Mouse (Mus musculus) neural tube, embryonic 13.5 days (tissue): ENCODE data around the gene Cyb5r1. TPM values are rescaled to one million over a fixed set of nuclear protein-coding genes. Genes with fewer than 3 reads are reported as not detected.
A peak's percentile ranks its signal among the peaks of the same experiment; 100 is the strongest.
"Not testable (repeated sequence)": the region's sequence is repeated elsewhere in the genome, so short reads cannot be mapped to it uniquely, and the experiment has no call there.

Source experiments
- ATAC-seq: fragments of 200-750 bp; cut with Nextera tagmentation; 2 replicates; pipeline ENCODE4 v1.8.0; 2017; ENCODE audit warnings: low read depth, mild to moderate bottlenecking, moderate TSS enrichment, moderate library complexity
- H3K27ac ChIP-seq: fragments of 300-500 bp; sonication (generic); replicated peaks from 2 replicates; pipeline ENCODE4 v1.5.1; 2015; ENCODE audit warnings: moderate library complexity, mild to moderate bottlenecking, inconsistent platforms
- H3K27me3 ChIP-seq: fragments of 300-500 bp; sonication (generic); 2 replicates; pipeline ENCODE4 v1.6.1; 2015; ENCODE audit warnings: mild to moderate bottlenecking, inconsistent platforms
- H3K36me3 ChIP-seq: fragments of 300-500 bp; sonication (generic); 2 replicates; pipeline ENCODE4 v1.6.1; 2015; ENCODE audit warnings: mild to moderate bottlenecking, inconsistent platforms
- H3K4me1 ChIP-seq: fragments of 300-500 bp; sonication (generic); replicated peaks from 2 replicates; pipeline ENCODE4 v1.6.1; 2015; ENCODE audit warnings: inconsistent platforms
- H3K4me2 ChIP-seq: fragments of 300-500 bp; sonication (generic); 2 replicates; pipeline ENCODE4 v1.6.1; 2015; ENCODE audit warnings: inconsistent platforms, mild to moderate bottlenecking, moderate library complexity
- H3K4me3 ChIP-seq: fragments of 300-500 bp; sonication (generic); 2 replicates; pipeline ENCODE4 v1.5.1; 2015; ENCODE audit warnings: mild to moderate bottlenecking, inconsistent platforms
- H3K9ac ChIP-seq: fragments of 300-500 bp; sonication (generic); 2 replicates; pipeline ENCODE4 v1.6.1; 2015; ENCODE audit warnings: moderate library complexity, mild to moderate bottlenecking, inconsistent platforms
- H3K9me3 ChIP-seq: fragments of 300-500 bp; sonication (generic); 2 replicates; pipeline ENCODE4 v1.6.1; 2016; ENCODE audit warnings: inconsistent platforms
- WGBS: fragments of 180-500 bp; shearing (Covaris S2); methylation state at CpG from one replicate; pipeline ENCODE4 v1.1.7; 2015; 5-methylcytosine and 5-hydroxymethylcytosine counted together
- polyA plus RNA-seq: library from polyadenylated mRNA; unstranded; fragments of >200 nt; fragmentation: Nextera tagmentation; extraction: Ambion mirVana; gene quantifications from 2 replicates; pipeline ENCODE4 v1.2.1, GENCODE M21; 2015

Cyb5r1 gene
- polyA plus RNA-seq, 1 experiment from 2014 or later = 24.7 TPM

- no peak overlapping the region for H3K4me2 ChIP-seq
- no peak overlapping the region for H3K9ac ChIP-seq
- peaks cover 8% of the 10 kb centered on the region for H3K36me3 ChIP-seq
- ATAC-seq = no peak
- no peak overlapping the region for H3K27ac ChIP-seq
- no peaks in the 10 kb centered on the region for H3K27me3 ChIP-seq
- no peak overlapping the region for H3K4me3 ChIP-seq
- peaks cover 68% of the 10 kb centered on the region for H3K4me1 ChIP-seq
- WGBS = 81% methylated on average over 2 of the region's 2 CpGs
- H3K9me3 ChIP-seq = no peaks in the 10 kb centered on the region
These were observed 13.1 kb downstream of the Cyb5r1 start for GRCm38 (mm10) chr1:134418414-134418975.

GRCm38 (mm10) chr1:134419176-134419575 lies 13.8 kb downstream of the Cyb5r1 start:
- H3K27ac ChIP-seq = peak overlapping the region; percentile 29; the same call in 1 of the 2 replicates
- H3K9me3 ChIP-seq = no peaks in the 10 kb centered on the region
- 48% methylated on average over 1 of the region's 1 CpGs for WGBS
- H3K9ac ChIP-seq = no peak overlapping the region
- ATAC-seq = no peak
- peaks cover 15% of the 10 kb centered on the region for H3K36me3 ChIP-seq
- H3K4me2 ChIP-seq = no peak overlapping the region; the same call in 1 of the 2 replicates
- H3K4me1 ChIP-seq = peaks cover 66% of the 10 kb centered on the region
- no peaks in the 10 kb centered on the region for H3K27me3 ChIP-seq
- H3K4me3 ChIP-seq = no peak overlapping the region

- H3K36me3 ChIP-seq = peaks cover 22% of the 10 kb centered on the region
- no peak overlapping the region for H3K4me3 ChIP-seq
- no peaks in the 10 kb centered on the region for H3K27me3 ChIP-seq
- no peak overlapping the region for H3K9ac ChIP-seq
- no peak for ATAC-seq
- H3K4me1 ChIP-seq = peaks cover 59% of the 10 kb centered on the region
- H3K9me3 ChIP-seq = no peaks in the 10 kb centered on the region
- peak overlapping the region; percentile 29; the same call in 1 of the 2 replicates for H3K27ac ChIP-seq
- WGBS = 42% methylated on average over 5 of the region's 5 CpGs
- H3K4me2 ChIP-seq = no peak overlapping the region
These were observed 14.5 kb downstream of the Cyb5r1 start for GRCm38 (mm10) chr1:134419751-134420458.

GRCm38 (mm10) chr1:134423911-134424310 lies 18.6 kb downstream of the Cyb5r1 start:
- no peak overlapping the region for H3K4me3 ChIP-seq
- no peak overlapping the region for H3K27ac ChIP-seq
- H3K36me3 ChIP-seq = peaks cover 62% of the 10 kb centered on the region
- no peak overlapping the region for H3K9ac ChIP-seq
- H3K4me1 ChIP-seq = peaks cover 28% of the 10 kb centered on the region
- no peaks in the 10 kb centered on the region for H3K9me3 ChIP-seq
- no peak for ATAC-seq
- H3K27me3 ChIP-seq = no peaks in the 10 kb centered on the region
- H3K4me2 ChIP-seq = no peak overlapping the region
- 76% methylated on average over 10 of the region's 10 CpGs for WGBS

- no peak overlapping the region for H3K27ac ChIP-seq
- no peak overlapping the region for H3K4me2 ChIP-seq
- H3K4me3 ChIP-seq = no peak overlapping the region
- H3K9me3 ChIP-seq = no peaks in the 10 kb centered on the region
- H3K4me1 ChIP-seq = peaks cover 4% of the 10 kb centered on the region; the same call in 1 of the 2 replicates
- 89% methylated on average over 5 of the region's 5 CpGs for WGBS
- peaks cover 84% of the 10 kb centered on the region for H3K36me3 ChIP-seq
- no peaks in the 10 kb centered on the region for H3K27me3 ChIP-seq
- H3K9ac ChIP-seq = no peak overlapping the region
- no peak for ATAC-seq
These were observed 20.9 kb downstream of the Cyb5r1 start for GRCm38 (mm10) chr1:134426289-134426688.

GRCm38 (mm10) chr1:134433002-134433401 lies 27.6 kb downstream of the Cyb5r1 start:
- 91% methylated on average over 10 of the region's 10 CpGs for WGBS
- Histone ChIP-seq H3K36me3 (peaks cover 60% of the 10 kb centered on the region), H3K4me3 (no peak overlapping the region)

GRCm38 (mm10) chr1:134433473-134433872 lies 28.1 kb downstream of the Cyb5r1 start:
- H3K4me3 ChIP-seq = no peak overlapping the region
- H3K9ac ChIP-seq = no peak overlapping the region
- no peak overlapping the region for H3K4me2 ChIP-seq
- peaks cover 56% of the 10 kb centered on the region for H3K36me3 ChIP-seq
- no peaks in the 10 kb centered on the region for H3K9me3 ChIP-seq
- H3K4me1 ChIP-seq = no peaks in the 10 kb centered on the region
- 97% methylated on average over 4 of the region's 4 CpGs for WGBS
- H3K27me3 ChIP-seq = no peaks in the 10 kb centered on the region
- no peak overlapping the region for H3K27ac ChIP-seq
- ATAC-seq = no peak

More at GRCm38 (mm10) chr1:134433002-134433401, 27.6 kb downstream of the Cyb5r1 start:
- Histone ChIP-seq H3K4me1 (no peaks in the 10 kb centered on the region), H3K4me2 (no peak overlapping the region), H3K27ac (no peak overlapping the region), H3K27me3 (no peaks in the 10 kb centered on the region), H3K9ac (no peak overlapping the region), H3K9me3 (no peaks in the 10 kb centered on the region)
- ATAC-seq = no peak

- H3K4me2 ChIP-seq = no peak overlapping the region
- no peak overlapping the region for H3K4me3 ChIP-seq
- 34% methylated on average over 4 of the region's 4 CpGs for WGBS
- H3K4me1 ChIP-seq = no peaks in the 10 kb centered on the region
- H3K36me3 ChIP-seq = peaks cover 38% of the 10 kb centered on the region
- ATAC-seq = no peak
- no peak overlapping the region for H3K27ac ChIP-seq
- H3K27me3 ChIP-seq = no peaks in the 10 kb centered on the region
- no peaks in the 10 kb centered on the region for H3K9me3 ChIP-seq
- H3K9ac ChIP-seq = no peak overlapping the region
These were observed 30.1 kb downstream of the Cyb5r1 start for GRCm38 (mm10) chr1:134435414-134435813.

GRCm38 (mm10) chr1:134440437-134440836 lies 35.1 kb downstream of the Cyb5r1 start:
- H3K9ac ChIP-seq = no peak overlapping the region
- H3K4me1 ChIP-seq = no peaks in the 10 kb centered on the region
- H3K27me3 ChIP-seq = no peaks in the 10 kb centered on the region
- WGBS = 94% methylated on average over 6 of the region's 6 CpGs
- no peaks in the 10 kb centered on the region for H3K9me3 ChIP-seq
- no peak overlapping the region for H3K4me3 ChIP-seq
- ATAC-seq = no peak
- H3K27ac ChIP-seq = no peak overlapping the region
- no peaks in the 10 kb centered on the region for H3K36me3 ChIP-seq
- no peak overlapping the region for H3K4me2 ChIP-seq

- H3K9me3 ChIP-seq, H3K4me1 ChIP-seq, ATAC-seq, H3K36me3 ChIP-seq, H3K4me3 ChIP-seq, H3K4me2 ChIP-seq, H3K27ac ChIP-seq, H3K27me3 ChIP-seq, H3K9ac ChIP-seq: not testable (repeated sequence)
- WGBS = 92% methylated on average over 8 of the region's 10 CpGs
These were observed 36.4 kb downstream of the Cyb5r1 start for GRCm38 (mm10) chr1:134441737-134442136.

- H3K4me3 ChIP-seq = no peak overlapping the region
- no peaks in the 10 kb centered on the region for H3K36me3 ChIP-seq
- no peaks in the 10 kb centered on the region for H3K9me3 ChIP-seq
- H3K27ac ChIP-seq = no peak overlapping the region
- 95% methylated on average over 3 of the region's 3 CpGs for WGBS
- no peak for ATAC-seq
- H3K4me2 ChIP-seq = no peak overlapping the region
- H3K9ac ChIP-seq = no peak overlapping the region
- no peaks in the 10 kb centered on the region for H3K27me3 ChIP-seq
- H3K4me1 ChIP-seq = no peaks in the 10 kb centered on the region
These were observed 37.0 kb downstream of the Cyb5r1 start for GRCm38 (mm10) chr1:134442394-134442793.

GRCm38 (mm10) chr1:134443288-134443687 lies 37.9 kb downstream of the Cyb5r1 start:
- H3K27ac ChIP-seq, H3K9ac ChIP-seq, ATAC-seq, H3K4me1 ChIP-seq, H3K4me3 ChIP-seq, H3K27me3 ChIP-seq, H3K4me2 ChIP-seq, H3K9me3 ChIP-seq, H3K36me3 ChIP-seq: not testable (repeated sequence)
- WGBS = 88% methylated on average over 1 of the region's 1 CpGs

- Histone ChIP-seq H3K27me3 (no peaks in the 10 kb centered on the region), H3K4me1 (no peaks in the 10 kb centered on the region), H3K4me2 (no peak overlapping the region), H3K27ac (no peak overlapping the region), H3K36me3 (no peaks in the 10 kb centered on the region), H3K9me3 (no peaks in the 10 kb centered on the region), H3K9ac (no peak overlapping the region), H3K4me3 (no peak overlapping the region)
- no peak for ATAC-seq
- WGBS = 84% methylated on average over 2 of the region's 2 CpGs
These were observed 40.1 kb downstream of the Cyb5r1 start for GRCm38 (mm10) chr1:134445418-134445817.
